Mouse (Mus musculus): ENCODE measurements around the gene Ank3. TPM values are rescaled to one million over a fixed set of nuclear protein-coding genes. Genes with fewer than 3 reads are reported as not detected.

The Ank3 gene
- total RNA-seq, 2 experiments from 2014 or later: 77.7 to 83.4 TPM

DNA sequence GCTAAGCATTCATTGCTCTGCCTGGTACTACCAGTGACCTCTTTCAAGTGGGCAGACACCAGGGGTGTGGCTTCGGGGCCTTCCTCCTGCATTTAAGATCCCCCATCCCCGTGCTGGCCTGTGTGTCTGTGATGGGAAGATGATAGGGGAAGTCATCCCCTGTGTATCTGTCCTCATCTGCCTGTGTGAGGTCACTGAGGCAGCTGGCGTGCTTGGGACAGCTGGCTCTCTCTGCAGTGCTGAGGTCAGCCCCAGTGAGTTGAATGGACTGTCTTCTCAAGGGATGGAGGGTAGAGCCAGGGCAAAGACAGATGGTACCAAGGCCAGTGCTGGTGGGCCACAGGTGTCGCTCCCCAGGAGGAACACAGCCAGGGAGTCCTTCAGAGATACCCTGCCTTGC, 302.7 kb downstream of the Ank3 start:
- no peak for DNase-seq
- intact Hi-C loops (cut with DNase I): no loop called here

DNA sequence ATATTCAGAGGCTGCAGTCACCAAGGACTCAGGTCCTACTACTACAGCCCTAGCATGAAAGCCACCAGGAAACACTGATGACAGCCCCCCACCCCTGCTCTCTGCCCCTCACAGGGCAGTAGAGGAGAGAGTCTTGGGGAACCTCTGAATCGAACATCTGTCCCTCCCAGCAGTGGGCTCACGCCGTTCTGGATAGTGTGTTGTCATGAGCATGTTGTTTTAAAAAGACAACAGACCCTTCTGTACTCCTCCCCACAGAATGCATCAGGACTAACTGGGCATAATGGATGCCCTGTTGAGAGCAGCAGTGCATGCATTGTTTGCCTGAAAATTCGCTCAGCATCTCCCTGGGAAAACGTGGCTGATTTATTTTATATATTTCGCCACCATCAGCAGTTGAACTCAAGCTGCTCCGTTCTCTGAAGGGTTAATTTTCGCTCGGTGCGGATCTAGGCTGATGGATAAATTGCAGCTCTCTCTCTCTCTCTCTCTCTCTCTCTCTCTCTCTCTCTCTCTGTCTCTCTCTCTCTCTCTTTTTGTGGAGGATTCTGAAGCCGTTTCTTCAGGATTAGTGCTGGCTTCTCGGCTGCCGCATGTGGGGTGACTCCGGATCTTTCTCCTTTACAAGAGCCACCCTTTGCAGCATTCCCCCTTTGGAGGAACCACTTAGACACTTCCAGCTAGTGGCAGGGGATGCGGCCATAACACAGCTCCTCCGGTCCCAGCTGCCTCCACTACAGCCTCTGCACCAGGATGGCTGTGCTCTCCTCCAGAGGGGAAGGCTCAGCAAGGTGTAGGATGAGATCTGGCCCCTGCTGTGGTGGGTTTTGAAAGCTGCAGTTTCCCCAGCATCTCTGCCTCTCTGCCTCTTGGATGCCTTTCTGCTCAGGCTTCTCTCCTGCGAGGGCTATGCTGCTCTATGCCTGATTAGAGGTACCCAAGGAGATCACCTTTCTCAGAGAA, 307.5 kb downstream of the Ank3 start:
- no peak for DNase-seq
- intact Hi-C loops (cut with DNase I): no loop called here

DNA sequence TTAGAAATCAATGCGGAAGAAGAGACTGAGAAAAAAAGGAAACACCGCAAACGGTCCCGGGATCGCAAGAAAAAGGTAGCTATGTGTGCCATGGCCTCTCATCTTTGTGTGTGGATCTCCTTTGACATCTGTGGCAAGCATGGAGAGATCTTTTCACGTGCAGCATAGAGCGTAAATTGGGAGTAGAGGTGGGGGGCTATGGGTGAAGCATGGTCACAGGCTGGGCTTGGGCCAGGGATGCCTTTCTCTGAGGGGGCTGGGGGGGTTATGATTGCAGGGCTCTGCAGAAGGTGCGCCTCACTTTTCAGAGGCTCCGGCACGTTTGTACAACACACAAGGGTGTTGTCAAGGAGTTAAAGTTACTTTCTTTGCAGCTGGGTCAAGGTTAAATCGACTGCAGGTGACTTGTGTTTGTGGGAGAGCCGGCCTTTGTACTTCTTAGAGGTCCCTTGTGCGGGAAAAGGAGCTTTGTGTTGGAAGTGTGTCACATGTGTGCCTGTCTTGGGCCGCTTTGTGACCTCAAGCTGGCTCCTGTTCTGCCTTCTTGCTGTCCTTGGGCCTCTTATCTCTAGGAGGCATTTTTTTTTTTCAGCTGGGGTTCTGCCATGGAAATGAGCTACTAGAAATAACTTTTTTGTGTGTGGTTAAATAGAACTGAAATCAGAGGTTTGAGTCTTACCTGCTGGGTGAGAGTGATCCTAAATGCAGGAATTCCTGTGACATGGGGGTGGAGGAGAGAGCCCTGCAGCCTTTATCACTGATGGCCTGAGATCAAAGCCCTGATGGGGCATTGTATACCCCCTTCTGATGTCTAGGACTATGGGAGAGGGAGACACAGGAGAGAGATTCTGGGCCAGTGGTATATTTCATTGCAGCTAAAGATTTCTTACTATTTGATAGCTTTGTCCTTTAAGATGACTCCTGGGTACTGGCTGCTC, 308.5 kb downstream of the Ank3 start:
- intact Hi-C loops (cut with DNase I): no loop called here
- DNase-seq: no peak

DNA sequence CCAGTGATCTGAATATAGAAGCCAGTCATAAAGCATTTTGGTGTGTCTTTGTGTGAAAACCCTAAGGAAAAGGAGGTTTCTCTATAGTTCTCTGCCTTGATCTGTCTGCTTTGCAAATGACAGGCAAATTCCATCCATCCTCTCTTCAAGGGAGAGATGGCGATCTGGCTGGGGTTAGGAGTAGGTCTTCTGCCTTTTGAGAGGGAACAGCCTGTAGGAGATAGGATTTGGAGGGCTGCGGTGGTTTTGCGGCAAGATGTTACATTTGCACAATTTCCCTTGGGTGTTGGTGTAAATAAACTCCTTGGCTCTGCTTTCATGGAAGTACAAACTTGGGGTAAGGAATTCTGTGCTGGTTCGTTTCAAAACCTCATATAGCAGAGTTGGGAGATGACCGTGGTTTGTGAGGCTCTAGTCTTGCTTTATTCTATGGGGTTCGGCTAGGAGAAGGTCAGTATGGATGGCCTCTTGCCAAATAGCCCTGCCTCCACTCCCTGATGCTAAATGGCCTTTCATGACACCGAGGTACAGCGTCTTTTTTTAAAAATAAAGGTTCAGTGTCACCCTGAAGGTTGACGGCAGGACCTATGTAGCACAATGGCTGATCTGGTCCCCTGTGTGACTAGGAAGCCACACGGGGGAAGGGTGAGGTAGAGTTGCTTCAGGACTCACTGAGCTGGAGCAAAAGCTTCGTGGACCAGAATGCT, 309.4 kb downstream of the Ank3 start:
- no peak for DNase-seq
- intact Hi-C loops (cut with DNase I): no loop called here

DNA sequence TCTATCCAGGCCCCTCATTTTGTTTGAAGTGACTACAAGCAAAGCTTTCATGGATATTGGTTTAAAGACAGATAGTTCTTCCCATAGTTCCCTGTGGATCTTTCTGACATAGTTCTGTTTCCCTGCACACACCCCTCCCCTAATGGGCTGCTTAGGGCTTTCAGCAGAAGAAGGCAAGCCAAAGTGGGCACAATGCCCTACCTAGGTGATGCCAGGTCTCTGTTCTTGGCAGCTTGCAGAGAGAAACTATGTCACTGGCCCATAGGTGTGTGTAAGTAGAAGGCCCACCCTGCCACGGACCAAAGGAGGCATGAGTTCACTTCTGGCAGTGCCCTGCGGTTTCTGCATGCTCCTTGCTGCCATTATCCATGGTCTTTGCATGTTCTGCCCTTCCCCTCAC, 311.1 kb downstream of the Ank3 start:
- intact Hi-C loops (cut with DNase I): no loop called here
- peak; percentile 17 to 20 for DNase-seq

DNA sequence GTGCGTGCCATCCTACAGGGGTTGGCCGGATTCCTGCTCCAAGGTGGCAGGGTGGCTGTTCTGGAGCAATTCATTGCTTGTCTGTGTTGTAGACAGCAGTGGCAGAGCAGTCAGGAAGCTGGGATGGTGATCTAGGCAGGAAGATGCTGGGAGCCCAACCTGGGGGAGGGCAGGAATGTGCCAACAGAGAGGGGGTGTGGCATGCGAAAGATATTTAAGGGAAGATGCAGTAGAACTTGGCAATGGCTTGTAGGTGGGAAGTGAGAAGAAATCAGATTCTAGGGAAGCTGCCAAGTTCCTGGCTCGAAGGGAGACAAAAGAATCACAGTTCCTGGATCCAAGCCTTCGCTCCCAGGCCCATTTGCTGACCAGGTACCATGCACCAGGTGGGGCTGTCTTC, 312.2 kb downstream of the Ank3 start:
- no peak for DNase-seq
- intact Hi-C loops (cut with DNase I): no loop called here

DNA sequence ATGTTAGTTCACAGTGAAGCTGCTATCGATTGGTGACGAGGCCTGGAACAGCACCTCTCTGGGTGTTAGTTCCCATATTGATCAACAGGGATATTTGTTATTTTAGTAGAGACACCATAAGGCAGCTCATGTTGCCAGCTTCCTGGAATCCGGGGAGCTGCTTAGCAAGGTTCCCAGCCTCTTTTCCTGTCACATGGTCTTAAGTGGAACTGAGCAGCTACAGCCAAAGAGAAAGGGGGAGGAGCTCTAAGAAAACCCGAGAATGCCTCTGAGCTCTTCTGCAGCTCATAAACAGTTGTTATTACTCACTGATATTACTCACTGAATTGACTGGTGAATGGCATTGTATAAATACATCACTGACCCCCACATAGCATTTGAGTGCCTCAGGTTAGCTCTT, 318.3 kb downstream of the Ank3 start:
- intact Hi-C loops (cut with DNase I): no loop called here
- DNase-seq: no peak

DNA sequence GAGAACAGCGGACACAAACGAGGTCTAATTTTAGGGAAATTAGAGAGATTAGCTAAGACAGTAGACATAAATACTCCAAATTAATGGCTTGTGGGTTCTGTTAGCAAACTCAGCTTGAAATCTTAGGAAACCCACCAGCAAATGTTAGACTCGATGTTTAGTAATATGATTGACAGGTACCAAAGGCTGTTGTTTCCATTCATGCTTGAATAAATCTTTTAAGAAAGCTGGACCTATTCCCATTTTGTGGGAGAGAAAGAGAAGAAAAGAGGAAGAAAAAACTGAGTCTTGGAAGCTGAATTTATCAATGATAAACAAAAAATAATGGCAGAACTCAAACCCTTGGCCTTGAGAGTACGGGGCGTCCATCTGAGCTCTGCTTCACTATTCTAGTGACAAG, 320.8 kb downstream of the Ank3 start:
- intact Hi-C loops (cut with DNase I): no loop called here
- DNase-seq: no peak

DNA sequence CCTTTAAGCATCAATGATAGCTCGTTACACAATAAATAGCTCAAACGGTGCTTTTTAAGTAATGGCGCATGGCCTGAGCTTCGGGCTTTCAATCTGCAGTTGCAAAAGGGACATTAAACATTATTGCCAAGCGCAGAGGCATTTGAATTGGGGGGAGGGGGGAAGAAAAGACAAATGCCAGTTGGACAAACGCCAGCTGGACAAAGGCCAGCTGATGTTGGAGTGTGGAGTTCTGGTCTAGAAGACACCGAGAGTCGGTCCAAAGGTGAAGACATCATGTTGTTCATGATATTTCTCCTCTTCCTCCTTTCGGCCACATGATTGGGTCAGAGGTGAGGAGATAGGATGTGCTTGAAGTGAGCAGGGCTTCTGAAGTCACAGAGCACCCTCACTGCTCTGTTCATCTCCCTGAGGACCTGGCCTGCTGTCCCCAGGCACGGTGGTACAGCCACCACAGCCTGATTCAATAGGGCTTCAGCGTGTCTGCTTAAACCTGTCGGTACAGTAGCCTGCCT, 321.4 kb downstream of the Ank3 start:
- intact Hi-C loops (cut with DNase I): no loop called here
- DNase-seq: no peak

DNA sequence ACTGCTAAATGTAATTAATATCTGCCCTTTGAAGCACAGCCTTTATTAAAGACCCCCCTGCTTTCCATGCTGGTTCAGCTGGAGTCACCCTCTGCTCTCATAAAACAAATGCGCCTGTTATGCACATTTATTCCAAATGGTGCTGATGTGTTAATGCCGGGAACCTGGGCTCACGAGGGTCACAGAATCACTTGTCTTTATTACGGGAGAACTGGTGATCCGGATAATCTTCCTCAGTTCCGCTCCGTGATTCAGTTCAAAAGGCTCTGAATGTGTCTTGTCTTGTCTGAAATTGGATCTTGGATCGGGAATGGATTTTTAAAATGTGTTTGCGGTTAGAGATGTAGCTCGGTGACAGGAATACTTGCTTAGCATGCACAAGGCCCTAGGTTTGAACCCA, 321.9 kb downstream of the Ank3 start:
- no peak for DNase-seq
- intact Hi-C loops (cut with DNase I): no loop called here

DNA sequence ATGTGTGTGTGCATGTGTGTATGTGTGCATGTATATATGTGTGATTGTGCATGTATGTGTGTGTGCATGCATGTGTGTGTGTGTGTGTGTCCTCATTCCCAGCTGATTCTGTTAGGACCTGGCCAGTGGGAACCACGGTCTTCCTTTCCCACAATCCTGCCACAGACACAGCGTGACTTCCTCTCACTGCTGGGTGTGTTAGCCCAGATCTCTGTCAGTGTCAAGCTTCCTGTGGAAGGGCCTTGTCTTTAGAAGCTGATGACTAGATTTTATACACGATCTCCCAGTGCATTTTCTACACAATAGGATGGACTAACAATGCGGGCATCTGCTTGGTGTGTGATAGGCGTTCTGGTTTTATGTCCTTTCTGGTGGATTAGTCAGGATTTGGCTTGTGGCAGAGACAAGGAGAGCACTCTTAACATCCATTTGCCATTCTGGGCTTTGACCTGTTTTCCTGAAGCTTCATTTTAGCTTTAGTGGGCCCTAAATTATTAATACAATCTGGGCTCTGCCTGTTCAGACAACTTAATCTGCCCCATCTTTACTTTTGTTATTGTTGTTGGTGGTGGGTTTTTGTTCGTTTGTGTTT, 322.4 kb downstream of the Ank3 start:
- no peak for DNase-seq
- intact Hi-C loops (cut with DNase I): no loop called here

DNA sequence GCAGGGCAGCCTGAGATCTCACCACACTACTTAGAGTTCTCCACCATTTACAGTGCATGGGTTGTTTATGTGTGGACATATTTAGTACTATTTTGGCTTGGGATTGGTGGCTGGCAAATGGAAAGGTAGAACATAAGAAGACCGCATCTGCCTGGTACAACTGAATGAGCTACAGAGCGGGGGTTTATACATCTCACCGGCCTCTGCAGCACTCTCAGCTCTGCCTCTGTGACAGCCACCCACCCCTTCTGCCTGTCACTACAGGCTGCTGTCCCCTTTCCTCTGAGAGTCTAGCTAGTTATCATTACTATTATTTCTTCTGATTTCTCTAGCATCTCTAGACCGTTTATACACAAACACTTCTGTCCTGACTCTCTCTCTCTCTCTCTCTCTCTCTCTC, 325.6 kb downstream of the Ank3 start:
- DNase-seq: no peak
- intact Hi-C loops (cut with DNase I): no loop called here

DNA sequence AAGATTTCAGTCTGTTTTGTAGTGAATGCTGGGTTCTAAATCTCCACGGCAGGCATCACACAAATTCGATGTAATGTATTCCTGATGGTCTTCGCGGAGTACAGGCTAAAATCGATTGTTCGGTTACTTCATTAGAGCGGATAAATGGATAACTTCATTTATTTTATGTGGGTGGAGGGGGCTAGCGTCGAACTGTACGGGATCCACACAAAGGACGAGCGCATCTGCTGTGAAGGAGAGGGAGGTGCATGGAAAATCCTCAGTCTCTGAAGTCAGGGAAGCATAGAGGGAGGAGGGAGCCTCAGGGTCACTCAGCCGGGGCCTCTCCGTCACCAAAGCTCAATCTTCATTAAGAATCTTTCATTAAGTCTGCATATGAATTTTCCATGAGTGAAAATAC, 326.5 kb downstream of the Ank3 start:
- no peak for DNase-seq
- intact Hi-C loops (cut with DNase I): no loop called here

DNA sequence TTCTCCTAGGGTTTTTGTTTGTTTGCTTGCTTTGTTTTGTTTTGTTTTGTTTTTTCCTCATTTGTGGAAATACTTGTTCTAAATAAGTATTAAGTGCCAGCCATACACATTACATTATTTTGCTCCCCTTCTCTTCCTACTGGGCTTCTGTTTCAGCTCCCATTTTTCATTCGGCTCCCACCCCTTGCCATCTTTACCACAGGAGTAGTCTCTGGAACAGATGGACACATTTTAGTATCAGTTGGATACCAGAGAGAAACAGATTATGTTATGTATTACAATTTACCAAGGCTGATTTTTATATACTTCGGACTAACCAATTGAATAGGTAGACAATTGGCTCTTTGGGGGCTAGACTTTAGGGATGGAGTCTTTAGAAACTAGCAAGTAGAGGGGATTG, 327.7 kb downstream of the Ank3 start:
- intact Hi-C loops (cut with DNase I): no loop called here
- DNase-seq: no peak

DNA sequence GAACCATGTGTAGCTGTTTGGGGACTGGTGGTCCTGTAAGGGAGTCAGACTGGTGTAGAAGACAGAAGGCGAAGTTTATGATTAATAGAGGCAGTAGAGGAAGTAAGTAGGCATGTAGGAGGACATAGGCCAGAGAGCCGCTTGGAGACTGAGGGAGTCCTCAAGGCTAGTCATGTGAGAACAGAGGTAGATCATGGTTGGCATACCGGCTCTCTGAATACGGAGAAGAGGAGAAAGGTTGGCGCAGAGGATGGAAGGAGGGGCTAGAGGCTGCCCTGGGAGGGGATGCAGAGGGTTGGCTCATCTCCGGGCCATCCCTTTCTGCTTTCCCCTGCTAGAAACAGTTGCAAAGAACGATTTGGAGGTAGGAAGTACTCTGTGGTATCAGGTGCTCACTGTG, 328.2 kb downstream of the Ank3 start:
- intact Hi-C loops (cut with DNase I): no loop called here
- DNase-seq: no peak

DNA sequence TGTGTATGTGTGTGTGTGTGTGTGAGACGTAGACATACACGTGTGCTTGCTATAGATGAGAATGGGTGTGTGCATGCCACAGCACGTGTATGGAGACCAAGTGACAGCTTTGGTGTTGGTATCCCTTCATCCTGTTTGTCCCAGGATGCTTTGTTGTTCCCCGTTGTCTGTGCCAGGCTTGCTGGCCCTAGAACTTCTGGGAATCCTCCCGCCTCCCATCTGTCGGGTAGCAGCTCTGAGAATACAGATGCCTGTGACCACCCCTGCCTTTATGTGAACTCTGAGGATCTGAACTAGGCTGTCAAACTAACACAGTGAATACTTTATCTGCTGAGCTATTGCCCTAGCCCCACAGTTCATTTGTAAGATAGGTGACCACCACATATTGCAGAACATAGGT, 330.3 kb downstream of the Ank3 start:
- intact Hi-C loops (cut with DNase I): no loop called here
- no peak for DNase-seq

DNA sequence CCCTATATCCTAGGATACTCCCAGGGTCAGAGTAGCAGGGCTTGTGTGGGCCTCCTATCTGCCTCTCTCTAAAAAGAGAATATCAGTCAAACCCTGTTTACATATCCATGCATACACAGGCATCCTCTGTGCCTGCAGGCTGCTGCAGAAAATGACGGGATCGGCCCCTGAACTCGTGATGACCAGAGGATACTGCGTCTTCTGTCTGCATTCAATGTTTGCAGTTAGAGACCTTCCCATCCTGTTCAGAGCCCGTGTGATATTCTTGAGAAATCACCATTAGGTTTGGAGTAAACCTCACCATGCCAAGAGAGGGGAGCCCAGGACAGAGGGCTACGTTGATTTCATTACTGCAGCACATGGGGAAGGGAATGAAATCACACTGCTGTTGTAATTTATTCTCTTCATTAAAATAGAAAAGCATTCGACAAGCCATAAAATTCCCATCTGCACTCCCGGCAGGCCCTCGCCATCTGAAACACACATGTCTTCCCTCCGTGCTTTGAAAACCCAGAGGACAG, 331.8 kb downstream of the Ank3 start:
- intact Hi-C loops (cut with DNase I): no loop called here
- no peak for DNase-seq

DNA sequence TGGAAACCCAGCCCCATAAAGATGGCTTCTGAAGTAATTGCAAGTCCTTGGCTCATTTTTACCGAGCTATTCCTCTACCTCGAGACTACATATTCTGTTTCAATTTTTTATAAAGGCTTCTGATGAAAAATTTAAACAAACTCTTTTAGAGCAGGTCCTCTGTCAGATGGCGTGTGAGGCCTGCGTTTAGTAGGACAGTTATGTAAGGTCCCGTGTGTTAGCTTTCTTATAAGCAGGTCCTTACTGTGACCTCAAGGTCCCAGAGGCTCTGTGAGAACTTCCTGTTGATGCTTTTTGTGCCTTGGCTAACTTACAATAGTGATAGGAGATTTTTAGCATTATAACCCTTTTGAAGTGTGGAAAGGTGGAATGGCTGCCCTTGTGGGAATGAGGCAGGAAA, 332.8 kb downstream of the Ank3 start:
- DNase-seq: no peak

DNA sequence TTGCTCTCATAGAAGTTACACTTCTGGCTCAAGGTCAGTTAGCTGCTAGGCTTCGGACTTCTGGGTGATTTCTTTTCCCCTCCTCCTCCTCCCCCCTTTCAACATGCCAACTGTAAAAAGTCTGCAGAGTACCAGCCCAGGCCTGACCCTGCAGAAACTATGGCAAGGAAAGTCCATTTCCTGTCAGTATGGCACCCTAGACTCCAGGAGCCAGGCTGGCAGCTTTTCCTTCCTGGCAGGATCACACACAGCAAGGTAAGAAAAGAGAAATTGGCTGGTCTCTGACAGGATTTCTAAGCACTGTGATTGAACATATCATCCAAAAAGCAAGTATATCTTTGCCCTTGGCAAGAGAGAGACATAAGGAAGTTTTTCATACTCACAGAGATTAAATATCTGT, 333.3 kb downstream of the Ank3 start:
- intact Hi-C loops (cut with DNase I): no loop called here
- DNase-seq: no peak

More for the DNA sequence above, 332.8 kb downstream of the Ank3 start:
- intact Hi-C loops (cut with DNase I): no loop called here

DNA sequence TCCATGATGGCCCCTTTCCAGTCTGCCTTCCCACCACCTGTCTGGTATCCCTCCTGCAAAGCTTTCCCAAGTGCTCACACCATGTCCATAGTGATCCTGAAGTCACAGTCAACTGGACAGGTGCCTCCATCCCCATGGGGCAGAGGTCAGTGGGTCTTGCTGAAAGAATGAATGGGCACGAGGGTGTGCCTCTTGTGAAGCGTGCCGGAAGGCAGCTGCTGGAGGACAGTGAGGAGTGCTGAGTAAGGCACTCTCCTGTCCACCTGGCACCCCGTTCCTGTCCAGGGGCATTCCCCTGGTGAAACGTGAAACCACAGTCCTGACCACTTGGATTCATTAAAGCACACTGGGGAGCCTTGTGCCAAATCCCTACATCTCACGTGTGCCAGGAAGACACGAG, 337.7 kb downstream of the Ank3 start:
- no peak for DNase-seq
- intact Hi-C loops (cut with DNase I): loop anchor here (5.0 kb wide), 1 partner anchor 56 kb away; no protein-coding TSS in a partner anchor
